15 mouse cellular contexts compared by ENCODE assay signal in genomic region chr19:6474706-6475105, GRCm38 (mm10). TPM values are rescaled to one million over a fixed set of nuclear protein-coding genes. Genes with fewer than 3 reads are reported as not detected.
DNase-seq lines count a peak whose midpoint lies in the region; ATAC-seq and TF ChIP-seq lines count a peak whose summit lies in the region.
"Had no signal": no experiment of that assay in that cellular context is flagged by ENCODE, and none has a peak within 500 bp of the region (broad histone marks: within the 10 kb centered on the region; RNA-seq: fewer than 3 reads in every experiment).

No protein-coding gene starts in this region.

- no peak overlapping the region for H3K4me3 ChIP-seq in cerebellum, adult 2 months (replicated peaks; ENCODE audit: insufficient read depth, low read depth, low read length)
- H3K4me3 ChIP-seq in hindbrain, postnatal 0 days (ENCODE audit: low read length), result no peak overlapping the region
- no peak overlapping the region for H3K4me3 ChIP-seq in hindbrain, embryonic 12.5 days
- H3K4me3 ChIP-seq in midbrain, embryonic 11.5 days (ENCODE audit: low read depth, low read length), result no peak overlapping the region
- no peak overlapping the region for H3K4me3 ChIP-seq in midbrain, embryonic 16.5 days (ENCODE audit: low read depth, low read length)
- H3K4me3 ChIP-seq in macrophage (ENCODE audit: inconsistent target), result no peak overlapping the region
- H3K4me3 ChIP-seq: embryonic facial prominence, embryonic 13.5 days; myocyte had no signal

- peaks cover 12% of the 10 kb centered on the region; the same call in 1 of the 2 replicates for H3K36me3 ChIP-seq in hindbrain, postnatal 0 days (ENCODE audit: insufficient read depth, low read length)
- H3K36me3 ChIP-seq in hindbrain, embryonic 12.5 days, result peaks cover 32% of the 10 kb centered on the region
- H3K36me3 ChIP-seq in midbrain, embryonic 11.5 days (ENCODE audit: control insufficient read depth, insufficient read depth, low read length), result no peaks in the 10 kb centered on the region
- H3K36me3 ChIP-seq in midbrain, embryonic 16.5 days (ENCODE audit: control insufficient read depth, insufficient read depth, low read length), result peaks cover 9% of the 10 kb centered on the region
- no peaks in the 10 kb centered on the region for H3K36me3 ChIP-seq in macrophage (ENCODE audit: inconsistent target)
- H3K36me3 ChIP-seq: embryonic facial prominence, embryonic 13.5 days had no signal

- TF ChIP-seq POLR2A in cerebellum, adult 2 months (IDR thresholded peaks at IDR 0.05; ENCODE audit: borderline replicate concordance, insufficient read depth, low read length), result no peak

- no peaks in the 10 kb centered on the region for H3K9me3 ChIP-seq in hindbrain, postnatal 0 days (ENCODE audit: low read length)
- no peaks in the 10 kb centered on the region for H3K9me3 ChIP-seq in hindbrain, embryonic 12.5 days (replicated peaks)
- H3K9me3 ChIP-seq in midbrain, embryonic 11.5 days (ENCODE audit: control insufficient read depth, low read length), result no peaks in the 10 kb centered on the region
- H3K9me3 ChIP-seq in midbrain, embryonic 16.5 days (replicated peaks; ENCODE audit: control insufficient read depth, low read length, poor library complexity, severe bottlenecking), result no peaks in the 10 kb centered on the region
- H3K9me3 ChIP-seq: embryonic facial prominence, embryonic 13.5 days had no signal

- peak; percentile 44; the same call in 1 of the 2 replicates for ATAC-seq in hindbrain, postnatal 0 days
- ATAC-seq in hindbrain, embryonic 12.5 days (ENCODE audit: low FRiP score), result no peak
- ATAC-seq in midbrain, embryonic 11.5 days (ENCODE audit: low FRiP score), result no peak
- ATAC-seq in midbrain, embryonic 16.5 days, result no peak

- no peak for TF ChIP-seq CTCF in cerebellum, adult 2 months (IDR thresholded peaks at IDR 0.05; ENCODE audit: borderline replicate concordance, insufficient read depth, low read depth, low read length)
- no peak for TF ChIP-seq CTCF in hindbrain, postnatal 0 days (IDR thresholded peaks at IDR 0.05; ENCODE audit: low read depth)

- H3K4me1 ChIP-seq in cerebellum, adult 2 months (ENCODE audit: control insufficient read depth, insufficient read depth, low read length), result peaks cover 5% of the 10 kb centered on the region; the same call in 1 of the 2 replicates
- no peaks in the 10 kb centered on the region for H3K4me1 ChIP-seq in hindbrain, postnatal 0 days (ENCODE audit: insufficient read depth, low read length)
- peaks cover 10% of the 10 kb centered on the region for H3K4me1 ChIP-seq in hindbrain, embryonic 12.5 days
- H3K4me1 ChIP-seq in midbrain, embryonic 11.5 days (ENCODE audit: control insufficient read depth, insufficient read depth, low read length), result 0 out of 2 replicates have a peak, but pooled peaks cover 2% of the 10 kb centered on the region
- no peaks in the 10 kb centered on the region; the same call in 1 of the 2 replicates for H3K4me1 ChIP-seq in midbrain, embryonic 16.5 days (ENCODE audit: control insufficient read depth, insufficient read depth, low read length)
- H3K4me1 ChIP-seq: embryonic facial prominence, embryonic 13.5 days had no signal

- no peak overlapping the region for H3K9ac ChIP-seq in hindbrain, postnatal 0 days (replicated peaks; ENCODE audit: low read length)
- no peak overlapping the region for H3K9ac ChIP-seq in hindbrain, embryonic 12.5 days
- H3K9ac ChIP-seq in midbrain, embryonic 11.5 days (ENCODE audit: low read length), result no peak overlapping the region
- H3K9ac ChIP-seq in midbrain, embryonic 16.5 days (ENCODE audit: low read depth, low read length), result no peak overlapping the region
- H3K9ac ChIP-seq: embryonic facial prominence, embryonic 13.5 days had no signal

- no peaks in the 10 kb centered on the region for H3K27me3 ChIP-seq in cerebellum, adult 2 months (ENCODE audit: control insufficient read depth, insufficient read depth, low read length)
- no peaks in the 10 kb centered on the region for H3K27me3 ChIP-seq in hindbrain, postnatal 0 days (ENCODE audit: insufficient read depth, low read length)
- H3K27me3 ChIP-seq in hindbrain, embryonic 12.5 days, result no peaks in the 10 kb centered on the region
- H3K27me3 ChIP-seq in midbrain, embryonic 11.5 days (ENCODE audit: control insufficient read depth, insufficient read depth, low read length), result no peaks in the 10 kb centered on the region
- no peaks in the 10 kb centered on the region for H3K27me3 ChIP-seq in midbrain, embryonic 16.5 days (ENCODE audit: control insufficient read depth, insufficient read depth, low read depth, low read length)
- H3K27me3 ChIP-seq: embryonic facial prominence, embryonic 13.5 days had no signal

- no peaks in the 10 kb centered on the region for H3K79me2 ChIP-seq in macrophage (ENCODE audit: inconsistent target)

- 26% methylated on average over 15 of the region's 15 CpGs for WGBS in cerebellum, adult 2 months
- WGBS in hindbrain, postnatal 0 days, result 30% methylated on average over 15 of the region's 15 CpGs
- WGBS in hindbrain, embryonic 12.5 days, result 36% methylated on average over 15 of the region's 15 CpGs
- WGBS in midbrain, embryonic 11.5 days, result 45% methylated on average over 15 of the region's 15 CpGs
- WGBS in midbrain, embryonic 16.5 days, result 41% methylated on average over 15 of the region's 15 CpGs
- 74% methylated on average over 14 of the region's 15 CpGs for WGBS in macrophage (ENCODE audit: missing documents)

- H3K27ac ChIP-seq in cerebellum, adult 2 months (ENCODE audit: insufficient read depth, low read length), result no peak overlapping the region
- peak overlapping the region; percentile 12; the same call in 1 of the 2 replicates for H3K27ac ChIP-seq in hindbrain, postnatal 0 days
- no peak overlapping the region for H3K27ac ChIP-seq in hindbrain, embryonic 12.5 days
- no peak overlapping the region for H3K27ac ChIP-seq in midbrain, embryonic 11.5 days (ENCODE audit: low read depth, low read length)
- H3K27ac ChIP-seq in midbrain, embryonic 16.5 days (ENCODE audit: low read length), result no peak overlapping the region
- H3K27ac ChIP-seq in macrophage, result peak overlapping the region; percentile 67
- H3K27ac ChIP-seq: embryonic facial prominence, embryonic 13.5 days had no signal

- H3K4me2 ChIP-seq in hindbrain, postnatal 0 days (ENCODE audit: low read depth, low read length), result no peak overlapping the region
- no peak overlapping the region for H3K4me2 ChIP-seq in hindbrain, embryonic 12.5 days (replicated peaks)
- H3K4me2 ChIP-seq in midbrain, embryonic 11.5 days, result no peak overlapping the region
- H3K4me2 ChIP-seq in midbrain, embryonic 16.5 days (ENCODE audit: low read length), result no peak overlapping the region
- H3K4me2 ChIP-seq: embryonic facial prominence, embryonic 13.5 days had no signal

- peak; percentile 36 to 42 for DNase-seq in cerebellum, postnatal 25 days
- DNase-seq in cerebellum, adult 2 months, result no peak
- peak; percentile 44 for DNase-seq in hindbrain, postnatal 0 days (ENCODE audit: low spot score)
- peak; percentile 83 for DNase-seq in midbrain, embryonic 11.5 days (ENCODE audit: low spot score, missing footprints)
- no peak for DNase-seq in adrenal gland, postnatal 25 days
- DNase-seq: cerebellum, adult 9-11 months; gastrocnemius, postnatal 36 days; kidney, adult 18-20 months; liver; thymus, postnatal 14 days had no signal

RNA-seq across cellular contexts. Expression of gene Nrxn2, which starts 56.2 kb away (rescaled TPM):
- polyA plus RNA-seq in cerebellum, adult 2 months (2012; rRNA removed), result 420 and 504 TPM in 2 replicates
- total RNA-seq in hindbrain, postnatal 0 days (2014; rRNA removed), result 355 and 426 TPM in 2 replicates
- 54.4 and 60.4 TPM in 2 replicates for polyA plus RNA-seq in hindbrain, postnatal 0 days (2015; fragmentation: Nextera tagmentation; extraction: Ambion mirVana)
- polyA plus RNA-seq in hindbrain, embryonic 12.5 days (2016; fragmentation: Nextera tagmentation; extraction: Ambion mirVana), result 21.3 and 23.0 TPM in 2 replicates
- polyA plus RNA-seq in midbrain, embryonic 11.5 days (2014; fragmentation: Nextera tagmentation; extraction: Ambion mirVana), result 9.2 and 9.5 TPM in 2 replicates
- polyA plus RNA-seq in midbrain, embryonic 16.5 days (2015; fragmentation: Nextera tagmentation; extraction: Ambion mirVana), result 30.4 and 37.5 TPM in 2 replicates
- under 1 TPM in 5 of 26 experiments, not detected in 21; 0.18 to 0.75 (median 0.64) TPM for total RNA-seq in macrophage (2018; cell fraction: chromatin; rRNA removed)
- total RNA-seq in macrophage (2018; cell fraction: cytosol; rRNA removed), result under 1 TPM in 24 of 26 experiments, not detected in 2; 0.03 to 0.55 (median 0.13) TPM
- total RNA-seq in macrophage (2018; cell fraction: nucleus; rRNA removed), result 1 to 10 TPM in 3 of 26 experiments, under 1 TPM in 6, not detected in 17; 0.12 to 1.7 (median 0.96) TPM
- polyA plus RNA-seq in macrophage (2018), result not detected in 3 replicates
- 11.1 and 12.7 TPM in 2 replicates for total RNA-seq in adrenal gland, postnatal 25 days (2021)

Comparison
In these comparisons a context has a peak if more than half of its experiments do, and no peak if none do; other contexts are left out.
1. DNase-seq: peak in cerebellum, postnatal 25 days (2 of 2), hindbrain, postnatal 0 days (single experiment) and midbrain, embryonic 11.5 days (single experiment); none in cerebellum, adult 2 months (0 of 2) and adrenal gland, postnatal 25 days (single experiment).
2. H3K27ac ChIP-seq: peak in hindbrain, postnatal 0 days (single experiment) and macrophage (single experiment); none in cerebellum, adult 2 months (single experiment), hindbrain, embryonic 12.5 days (single experiment), midbrain, embryonic 11.5 days (single experiment) and midbrain, embryonic 16.5 days (single experiment).